Mouse (Mus musculus) spleen, embryonic (tissue): ENCODE data around the gene Gba.

ENCODE experiments used
- CTCF ChIA-PET: fragments of 350-600 bp; sonication (Branson Sonifier 250); formaldehyde crosslinking; loops from one replicate; lab custom pipeline; 2022; lab: Charles Lee

Gene Gba

DNA sequence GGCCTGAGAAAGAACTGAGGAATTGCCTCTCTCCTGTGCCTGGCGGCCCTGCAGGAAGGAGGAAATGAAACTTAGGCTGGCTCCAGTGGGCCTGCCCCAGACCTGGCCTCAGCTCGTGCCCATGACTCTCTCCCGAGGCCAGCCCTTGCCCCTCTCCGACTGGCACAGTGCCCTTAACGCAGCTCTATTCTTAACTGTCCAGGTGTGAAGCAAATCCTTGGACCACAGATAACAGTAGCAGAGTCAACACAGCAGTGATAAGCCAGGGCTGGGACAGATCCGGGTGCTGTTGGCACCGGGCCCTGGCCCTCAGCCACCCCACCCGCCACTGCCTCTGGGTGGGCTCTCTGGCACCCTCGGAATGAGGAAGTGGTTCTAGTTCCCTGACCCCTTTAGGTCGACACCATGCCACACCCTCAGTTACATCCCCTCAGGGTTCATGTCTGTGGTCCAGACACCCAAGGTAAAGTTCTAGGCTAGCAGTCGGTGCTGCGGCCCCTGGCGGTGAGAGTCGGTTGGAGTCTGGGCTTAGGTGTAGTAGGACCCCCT, 30.9 kb downstream of the Gba start:
- CTCF ChIA-PET: interaction anchor here (0.7 to 1.7 kb wide), 3 partner anchors 12 to 124 kb away, joined by 3 to 5 read pairs (median 3); partner anchors contain the start of gene Krtcap2

DNA sequence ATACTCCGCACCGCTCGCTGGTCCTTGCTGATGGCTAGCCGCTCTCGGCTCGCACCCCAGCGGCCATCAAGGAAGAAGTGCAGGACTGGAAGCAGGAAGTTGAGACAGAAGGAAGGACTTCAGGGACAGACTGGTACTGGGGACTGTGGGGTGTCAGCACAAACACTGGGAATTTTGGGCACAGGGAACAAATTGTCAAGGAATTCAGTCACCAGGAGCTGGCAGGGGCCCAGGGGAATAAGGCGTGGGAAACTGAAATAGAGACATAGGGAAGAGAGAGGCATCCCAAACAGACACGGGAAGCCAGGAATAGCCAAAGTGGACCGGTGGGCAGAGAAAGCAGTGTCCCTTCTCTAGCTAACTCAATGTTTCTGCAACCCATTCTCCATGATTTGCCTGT, 33.8 kb downstream of the Gba start:
- CTCF ChIA-PET: interaction anchor here (0.6 kb wide), 2 partner anchors 13 to 1198 kb away, joined by 3 to 8 read pairs; no protein-coding TSS in a partner anchor

DNA sequence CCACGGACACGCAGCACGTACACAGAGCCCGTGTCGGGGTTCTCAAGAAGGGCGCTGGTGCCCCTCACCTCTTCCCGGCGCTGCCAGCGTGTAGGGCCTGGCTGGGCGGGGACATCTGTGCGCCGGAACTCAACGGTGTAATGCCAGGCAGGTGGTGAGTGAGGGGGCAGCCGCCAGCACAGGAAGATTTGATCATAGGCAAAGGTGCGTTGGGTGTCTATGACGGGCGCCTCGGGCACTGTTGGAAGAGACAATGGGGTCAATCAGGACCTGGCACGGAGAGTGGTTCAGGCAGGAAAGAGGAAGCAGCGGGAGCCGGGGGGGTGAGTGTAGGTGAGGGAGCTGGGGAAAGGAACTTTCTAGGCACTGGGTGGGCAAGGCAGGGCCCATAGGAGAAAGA, 35.0 kb downstream of the Gba start:
- CTCF ChIA-PET: no interaction called here

DNA sequence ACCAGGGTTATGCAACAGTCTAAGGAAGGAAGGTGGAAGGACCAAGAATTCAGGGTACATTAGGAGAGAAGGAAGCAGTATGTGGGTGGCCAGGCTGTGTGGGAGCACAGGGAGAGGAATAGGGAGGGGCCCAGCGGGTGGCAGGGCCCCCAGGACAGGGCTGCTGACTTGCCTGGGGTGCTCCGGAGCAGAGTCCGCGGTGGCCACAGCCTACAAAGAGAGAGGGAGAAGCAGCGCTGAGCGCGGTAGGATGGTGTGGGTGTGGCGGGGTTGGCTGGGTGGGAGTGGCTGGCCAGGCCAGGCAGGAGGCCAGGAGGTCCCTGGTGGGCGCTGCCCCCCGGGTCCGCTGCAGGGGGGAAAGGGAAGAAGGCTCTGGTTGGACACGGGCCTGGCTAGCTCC, 35.8 kb downstream of the Gba start:
- CTCF ChIA-PET: interaction anchor here (0.8 kb wide), 1 partner anchor 122 kb away, joined by 3 read pairs; no protein-coding TSS in a partner anchor

DNA sequence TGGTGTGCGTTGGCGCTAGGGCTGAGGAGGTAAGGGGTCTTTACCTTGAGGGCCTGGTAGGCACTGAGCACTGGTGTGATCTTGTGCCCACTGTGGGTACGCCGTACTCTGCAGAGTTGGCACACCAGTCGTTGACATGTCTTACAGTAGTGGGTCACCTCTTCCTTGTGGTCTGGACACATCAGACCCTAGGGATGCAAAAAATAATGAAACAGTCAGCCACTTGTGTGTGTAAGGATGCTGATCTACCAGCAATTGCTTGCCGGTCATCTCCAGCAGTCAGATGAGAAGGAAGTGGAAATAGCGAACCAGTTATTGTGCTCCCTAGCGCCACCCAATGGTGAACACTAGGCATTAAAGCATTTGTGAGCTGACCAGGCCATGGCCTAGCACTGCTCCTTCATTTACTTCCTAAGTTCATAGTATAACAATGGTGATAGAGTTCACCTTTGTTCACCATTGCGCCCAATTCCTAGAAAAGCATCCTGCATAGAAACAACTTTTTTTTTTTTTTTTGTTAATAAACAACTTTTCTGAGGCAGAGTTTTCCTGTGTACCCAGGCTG, 39.7 kb downstream of the Gba start:
- CTCF ChIA-PET: interaction anchor here (0.7 kb wide), 1 partner anchor 171 kb away, joined by 3 read pairs; no protein-coding TSS in a partner anchor

DNA sequence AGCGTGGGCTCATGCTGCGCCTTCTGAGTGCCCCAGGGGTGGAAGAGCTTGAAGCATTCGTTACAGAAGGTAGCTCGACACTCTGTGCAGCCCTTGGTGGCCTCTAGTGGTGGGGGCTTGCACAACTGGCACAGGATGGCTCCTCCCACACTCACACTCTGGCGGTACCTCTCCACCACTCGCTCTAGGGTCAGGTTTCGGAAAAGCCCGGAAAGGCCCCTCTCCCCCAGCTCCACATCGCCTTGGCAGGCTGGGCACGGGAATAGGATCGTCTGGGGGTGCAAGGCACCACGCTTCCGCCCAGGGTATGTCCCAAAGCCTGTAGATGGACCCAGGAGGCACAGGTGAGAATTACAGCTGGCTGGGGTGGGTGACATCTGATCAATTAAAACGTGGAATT, 40.9 kb downstream of the Gba start:
- CTCF ChIA-PET: interaction anchor here (0.6 to 1.4 kb wide), 2 partner anchors 13 to 39 kb away, joined by 3 to 5 read pairs; no protein-coding TSS in a partner anchor

DNA sequence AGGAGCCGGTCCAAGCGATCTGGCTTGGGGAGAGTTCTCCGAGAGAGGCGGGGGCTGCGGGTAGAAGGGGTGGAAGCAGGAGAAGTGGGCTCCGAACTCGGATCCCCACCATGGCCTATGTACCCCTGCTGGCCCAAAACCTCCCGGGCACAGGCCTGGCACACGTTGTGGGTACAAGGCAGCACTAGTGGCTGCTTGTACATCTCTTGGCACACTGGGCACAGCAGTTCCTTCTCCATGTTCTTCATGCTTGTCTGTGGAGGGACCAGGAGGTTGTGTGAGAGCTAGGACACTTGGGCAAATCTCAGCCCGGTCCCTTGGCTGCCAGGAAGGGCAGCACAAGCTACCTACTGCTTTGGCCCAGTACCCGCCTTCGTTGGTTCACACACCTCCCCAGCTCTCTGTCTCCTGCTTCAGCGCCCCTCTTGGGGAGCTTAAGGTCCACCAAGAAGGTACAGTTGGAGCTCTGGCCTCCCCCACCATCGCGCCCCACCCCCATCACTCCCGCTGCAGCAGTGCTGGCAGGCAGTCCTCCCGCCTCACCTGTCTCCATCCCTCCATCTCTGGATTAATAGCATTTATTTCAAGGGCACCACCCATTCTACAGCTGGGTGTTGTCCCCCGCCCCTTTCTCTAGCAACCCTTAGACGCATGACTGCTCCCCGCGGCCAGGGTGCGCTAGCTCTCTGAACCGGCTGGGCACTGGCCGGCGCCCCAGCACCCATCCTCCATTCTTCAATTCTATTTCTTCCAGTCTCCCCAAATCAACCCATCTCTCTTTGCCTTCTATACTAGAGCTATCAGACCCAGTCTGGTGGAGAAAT, 41.6 kb downstream of the Gba start:
- CTCF ChIA-PET: interaction anchor here (0.6 to 1.5 kb wide), 4 partner anchors 10 to 30 kb away, joined by 5 to 6 read pairs (median 5); no protein-coding TSS in a partner anchor

DNA sequence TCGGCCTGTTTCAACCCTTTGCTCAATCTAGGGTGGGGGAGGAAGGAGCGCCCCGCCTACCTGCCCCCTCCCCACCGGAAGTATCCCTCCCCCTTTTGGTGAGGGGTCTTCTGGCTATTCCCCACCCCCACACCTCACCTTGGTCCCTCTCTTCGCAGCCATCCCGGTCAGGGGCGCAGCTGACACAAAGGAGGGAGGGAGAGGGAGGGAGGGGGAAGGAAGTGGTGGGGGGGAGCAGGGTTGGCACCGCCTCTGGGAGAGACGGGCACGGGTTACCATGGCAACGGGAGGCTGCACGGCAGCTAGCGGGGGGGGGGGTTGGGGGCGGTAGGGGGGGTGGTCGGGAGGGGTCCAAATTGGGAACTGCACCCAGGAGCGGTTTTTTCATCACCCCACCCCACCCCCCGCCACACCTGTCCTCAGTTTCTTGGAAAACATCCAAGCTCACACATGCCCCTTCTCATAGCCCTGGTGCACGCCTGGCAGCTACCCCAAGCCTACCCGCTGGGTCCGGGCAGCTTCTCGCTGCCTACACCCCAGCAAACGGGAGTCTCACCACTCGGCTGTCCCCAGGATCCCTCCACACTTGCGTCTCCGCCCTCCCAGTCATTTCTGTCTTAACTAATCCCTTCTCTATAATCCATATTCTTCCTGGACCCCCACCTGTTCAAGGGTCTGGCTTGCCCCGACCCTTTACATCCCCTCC, 42.4 kb downstream of the Gba start:
- CTCF ChIA-PET: interaction anchor here (0.6 to 1.5 kb wide), 6 partner anchors 11 to 973 kb away, joined by 4 to 6 read pairs (median 5); partner anchors contain the start of gene Efna1

DNA sequence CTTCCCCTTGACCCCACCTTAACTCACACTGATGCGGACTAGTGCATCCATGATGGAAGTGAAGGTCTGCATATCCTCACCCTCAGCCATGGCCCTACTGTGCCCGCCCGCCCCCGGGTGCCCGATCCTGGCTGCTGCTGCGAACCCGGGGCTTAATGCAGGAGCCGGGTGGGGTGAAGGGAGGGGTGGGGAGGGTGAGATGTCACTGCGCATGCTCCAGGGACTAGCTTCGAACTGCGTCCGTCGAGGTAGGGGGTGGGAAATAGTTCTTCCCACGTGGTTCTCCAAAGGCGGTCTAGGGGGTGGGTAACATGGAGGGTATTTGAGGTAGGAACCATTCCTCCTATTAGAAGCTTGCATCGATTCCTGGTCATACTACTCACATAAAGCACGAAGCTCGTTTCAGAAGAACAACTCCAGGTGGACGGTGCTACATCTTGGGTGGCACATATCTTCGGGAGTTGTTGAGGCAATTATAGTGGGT, 43.0 kb downstream of the Gba start, which contains the start of gene Krtcap2:
Gene Krtcap2 (plus strand): TSS at position 279 of the 484 bp plus-strand sequence.
- CTCF ChIA-PET: interaction anchor here (0.6 to 1.5 kb wide), 5 partner anchors 11 to 973 kb away, joined by 3 to 6 read pairs (median 5); partner anchors contain the start of genes Efna1 and Gba

DNA sequence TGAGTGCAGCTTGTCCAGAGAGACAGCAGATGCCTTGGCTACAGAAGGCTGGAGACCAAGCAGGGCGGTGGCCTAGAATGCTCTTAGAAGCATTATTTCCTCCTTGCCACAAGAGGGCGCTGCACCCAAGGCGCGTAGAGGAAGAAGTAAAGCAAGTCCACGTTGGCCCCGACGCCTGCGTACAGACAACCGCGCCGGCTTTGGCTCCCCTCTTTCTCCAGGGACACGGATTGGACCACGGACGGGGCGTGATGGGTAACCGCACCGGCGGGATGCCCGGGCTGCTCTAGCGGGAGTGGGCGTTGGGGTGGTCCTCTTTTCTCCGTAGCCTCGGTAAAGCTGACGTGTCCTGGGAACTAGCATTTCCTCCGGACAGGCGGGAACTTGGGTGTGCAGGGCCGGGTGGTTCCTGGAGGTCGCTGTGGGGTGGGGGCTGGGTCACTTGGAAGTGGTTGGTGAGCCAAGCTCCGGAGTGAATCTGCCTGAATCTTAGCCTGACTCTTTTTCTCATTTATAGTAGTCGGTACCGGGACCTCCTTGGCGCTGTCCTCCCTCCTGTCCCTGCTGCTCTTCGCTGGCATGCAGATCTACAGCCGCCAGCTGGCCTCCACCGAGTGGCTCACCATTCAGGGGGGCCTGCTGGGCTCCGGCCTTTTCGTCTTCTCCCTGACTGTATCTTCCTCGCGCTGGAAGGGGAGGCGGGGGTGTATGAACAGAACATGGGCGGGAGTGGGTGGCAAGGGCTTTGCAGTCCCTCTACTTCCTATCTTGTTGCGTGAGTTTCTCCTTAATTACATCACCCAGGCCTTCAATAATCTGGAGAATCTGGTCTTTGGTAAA, 43.8 kb downstream of the Gba start, which contains the start of gene Trim46:
Gene Trim46 (minus strand): TSS at position 49 of the 840 bp plus-strand sequence.
- CTCF ChIA-PET: interaction anchor here (0.6 to 1.5 kb wide), 5 partner anchors 20 to 358 kb away, joined by 3 to 6 read pairs (median 5); partner anchors contain the start of genes Efna1 and Gba

DNA sequence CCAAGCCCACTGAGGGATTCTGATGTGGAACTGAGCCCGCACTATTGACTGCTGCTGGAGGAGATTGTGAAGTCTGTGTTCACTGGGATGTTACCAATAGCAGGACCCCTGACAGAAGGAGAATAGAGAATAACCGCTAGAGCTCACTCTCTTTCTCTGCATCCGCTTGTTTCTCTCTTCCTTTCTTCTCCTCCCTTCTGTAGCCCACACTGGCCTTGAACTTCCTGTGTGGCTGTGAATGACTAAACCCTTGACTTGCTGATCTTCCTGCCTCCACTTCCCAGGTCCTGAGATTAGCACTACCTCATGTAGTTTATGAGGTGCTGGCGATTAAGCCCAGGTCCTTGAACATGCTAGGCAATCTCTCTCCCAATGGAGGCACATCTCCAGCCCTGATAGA, 44.7 kb downstream of the Gba start:
- CTCF ChIA-PET: no interaction called here

DNA sequence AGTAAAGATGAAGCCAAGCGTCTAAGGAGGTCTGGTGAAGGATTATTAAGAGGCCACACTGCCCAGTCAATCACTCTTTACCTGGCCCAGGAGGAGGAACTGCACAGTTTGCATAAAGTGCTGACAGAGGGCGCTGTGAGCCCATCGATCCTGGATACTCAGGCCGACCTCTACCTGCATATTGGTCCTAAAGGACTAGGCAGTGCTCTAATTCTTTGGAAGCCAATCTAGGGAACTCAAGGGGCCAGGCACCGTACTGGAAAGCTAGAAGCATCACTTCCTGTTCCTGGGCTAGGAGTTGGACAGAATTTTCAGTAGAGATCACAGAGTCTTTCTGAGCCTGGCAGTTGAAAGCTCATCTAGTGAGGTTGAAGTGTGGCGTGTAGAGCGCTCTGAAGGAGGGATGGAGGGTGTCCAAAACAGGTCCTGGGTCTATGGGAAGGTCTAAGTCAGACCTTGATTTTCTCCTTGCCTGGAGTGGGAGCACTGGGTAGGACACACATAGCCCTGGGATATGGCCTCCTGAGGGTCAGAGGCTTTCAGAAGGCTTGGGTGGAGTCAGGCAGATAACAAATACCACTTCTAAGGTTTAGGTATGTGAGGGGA, 47.8 kb downstream of the Gba start:
- CTCF ChIA-PET: interaction anchor here (0.6 to 2.5 kb wide), 4 partner anchors 20 to 54 kb away, joined by 3 to 12 read pairs (median 4); partner anchors contain the start of genes Efna1 and Slc50a1

DNA sequence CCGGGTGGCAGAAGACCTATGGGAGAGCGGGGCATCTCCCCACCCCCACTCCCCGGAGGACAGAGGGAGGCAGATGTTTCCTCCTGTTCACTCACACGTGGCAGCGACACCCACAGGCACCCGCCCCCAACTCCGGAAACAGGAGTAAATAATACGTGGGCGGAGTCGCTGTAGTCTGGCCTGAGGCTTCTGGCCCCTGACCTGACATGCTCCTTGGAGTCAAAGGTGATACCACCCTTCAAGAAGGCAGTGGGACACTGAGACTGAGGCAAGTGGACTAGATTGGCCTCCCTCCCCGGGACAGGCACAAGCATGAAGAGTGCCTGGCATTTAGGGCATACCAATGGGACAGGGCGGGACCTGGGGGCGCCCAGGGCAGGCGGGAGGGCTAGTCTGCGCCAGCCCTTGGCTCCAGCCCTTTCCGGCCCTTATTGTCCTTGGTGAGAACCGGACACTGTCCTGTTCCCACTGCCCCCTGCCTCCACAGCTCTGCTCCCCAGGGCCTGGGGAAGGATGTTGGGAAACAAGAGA, 48.7 kb downstream of the Gba start:
- CTCF ChIA-PET: interaction anchor here (0.5 to 2.5 kb wide), 4 partner anchors 19 to 192 kb away, joined by 3 to 12 read pairs (median 6); partner anchors contain the start of genes Efna1 and Slc50a1

DNA sequence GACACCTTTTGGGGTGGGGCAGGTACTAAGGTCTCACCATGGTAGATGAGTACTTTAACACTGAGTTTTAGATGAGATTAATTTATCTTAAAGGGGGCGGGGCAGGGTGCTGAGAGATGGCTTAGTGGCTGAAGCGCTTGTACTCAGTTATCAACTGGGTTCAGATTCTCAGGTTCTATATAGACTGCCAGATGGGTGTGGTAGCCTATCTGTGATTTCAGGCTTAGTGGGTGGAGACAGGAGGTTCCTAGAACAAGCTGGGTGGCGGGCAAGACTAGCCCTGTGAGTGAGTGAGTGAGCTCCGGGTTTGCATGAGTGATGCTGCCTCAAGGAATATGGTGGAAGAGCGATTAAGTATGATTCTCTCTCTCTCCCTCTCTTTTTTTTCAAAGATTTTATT, 52.3 kb downstream of the Gba start:
- CTCF ChIA-PET: no interaction called here

DNA sequence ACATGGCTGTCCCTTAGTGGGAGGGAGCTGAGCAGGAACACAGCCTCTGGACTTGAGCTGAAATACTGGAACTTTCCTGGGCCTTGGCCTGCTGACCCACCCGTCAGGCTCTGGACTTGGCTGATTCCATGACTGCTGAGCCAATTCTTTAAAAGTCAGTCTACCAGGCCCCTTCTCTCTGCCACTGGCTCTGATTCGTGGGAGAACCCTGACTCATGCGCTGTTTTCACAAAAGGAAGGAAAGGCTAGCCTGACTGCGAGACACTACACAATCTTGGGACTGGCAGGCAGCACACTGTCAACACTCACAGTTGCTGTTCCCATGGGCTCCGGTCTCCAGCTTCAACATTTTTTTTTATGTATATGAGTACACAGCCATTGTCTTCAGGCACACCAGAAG, 53.4 kb downstream of the Gba start:
- CTCF ChIA-PET: no interaction called here
